Mouse (Mus musculus): Measurements from ENCODE around the gene Hydin.

GRCm38 (mm10) chr8:110525229-110525628 is 258.5 kb downstream of the Hydin start:
- no peak for TF ChIP-seq CTCF (IDR thresholded peaks at IDR 0.05; ENCODE audit: insufficient read depth, low read length)
- TF ChIP-seq POLR2A (IDR thresholded peaks at IDR 0.05; ENCODE audit: borderline replicate concordance, extremely low read depth, low read depth, low read length): no peak
